Mouse (Mus musculus) spleen, adult 2 months (tissue): ENCODE results near the gene Kras.

Source experiments
- CTCF ChIP-seq: fragments of 200-500 bp; IDR thresholded peaks from 2 replicates; pipeline ENCODE4 v1.5.1; 2011; ENCODE audit warnings: mild to moderate bottlenecking, inconsistent platforms; ENCODE audit not compliant: insufficient read depth, insufficient read length, insufficient replicate concordance; ENCODE audit errors: extremely low read depth
- POLR2A ChIP-seq: fragments of 200-500 bp; IDR thresholded peaks from 2 replicates; pipeline ENCODE4 v1.6.1; 2011; ENCODE audit warnings: low read depth, low read length, inconsistent platforms

DNA sequence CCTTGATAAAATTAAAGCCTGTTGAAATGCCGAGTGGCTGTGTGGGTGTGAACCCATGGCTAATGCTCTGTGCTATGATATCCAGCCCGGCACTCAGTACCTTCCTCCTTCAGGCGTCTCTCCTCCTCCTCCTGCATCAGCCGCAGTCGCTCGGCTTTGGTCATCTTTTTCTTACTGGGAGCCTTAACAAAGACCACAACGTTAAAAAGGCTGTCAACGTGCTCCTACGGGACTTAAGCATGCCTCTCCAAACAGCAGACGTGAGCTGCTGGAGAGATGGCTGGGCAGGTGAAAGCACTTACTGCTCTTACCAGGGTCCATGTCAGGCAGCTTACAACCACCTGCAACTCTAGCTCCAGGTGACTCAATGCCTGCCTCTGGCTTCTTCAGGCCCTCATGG, 44.9 kb downstream of the Kras start:
- TF ChIP-seq POLR2A (no peak), CTCF (no peak)
